ENCODE assay signal across 14 mouse cellular contexts in genomic region chr16:94560618-94561017, GRCm38 (mm10). TPM values are rescaled to one million over a fixed set of nuclear protein-coding genes. Genes with fewer than 3 reads are reported as not detected.
DNase-seq lines count a peak whose midpoint lies in the region; ATAC-seq and TF ChIP-seq lines count a peak whose summit lies in the region.
"Had no signal": no experiment of that assay in that cellular context is flagged by ENCODE, and none has a peak within 500 bp of the region (broad histone marks: within the 10 kb centered on the region; RNA-seq: fewer than 3 reads in every experiment).

No protein-coding gene starts in this region.

- no peak for DNase-seq in liver, adult 2 months (ENCODE audit: extremely low read depth, low read depth, low spot score)
- no peak for DNase-seq in liver
- peak; percentile 40 for DNase-seq in yolk sac, embryonic 10.5 days (ENCODE audit: low spot score)
- no peak for DNase-seq in thymus, postnatal 10 days (ENCODE audit: low spot score in 2 of 2)
- DNase-seq in spleen, postnatal 36 days (ENCODE audit: low spot score in 2 of 2), result no peak
- DNase-seq: cerebellum, adult 8-10 months; right cerebral cortex, postnatal 14 days had no signal

- WGBS in liver, adult 2 months, result 60% methylated on average over 5 of the region's 5 CpGs
- 46% methylated on average over 5 of the region's 5 CpGs for WGBS in heart, embryonic 16.5 days
- 10% methylated on average over 5 of the region's 5 CpGs for WGBS in liver, embryonic 15.5 days (ENCODE audit: insufficient replicate concordance)

- TF ChIP-seq CTCF in liver, adult 2 months (IDR thresholded peaks at IDR 0.05; ENCODE audit: low read depth, low read length), result no peak

- no peak overlapping the region for H3K4me2 ChIP-seq in heart, embryonic 16.5 days (ENCODE audit: low read depth, low read length)
- 0 out of 2 replicates have a peak overlapping the region, but pooled peaks have one; percentile 6 for H3K4me2 ChIP-seq in liver, embryonic 15.5 days
- H3K4me2 ChIP-seq: limb, embryonic 13.5 days; midbrain, embryonic 12.5 days had no signal

- H3K4me3 ChIP-seq in liver, adult 2 months (ENCODE audit: insufficient read depth, low read depth, low read length), result no peak overlapping the region
- H3K4me3 ChIP-seq in heart, embryonic 16.5 days (ENCODE audit: low read length), result no peak overlapping the region
- no peak overlapping the region for H3K4me3 ChIP-seq in liver, embryonic 15.5 days (replicated peaks)
- H3K4me3 ChIP-seq: limb, embryonic 13.5 days; midbrain, embryonic 12.5 days had no signal

- ATAC-seq in heart, embryonic 16.5 days (replicated peaks; ENCODE audit: extremely low read depth, insufficient read depth, low FRiP score), result no peak
- ATAC-seq in liver, embryonic 15.5 days (ENCODE audit: insufficient read depth), result no peak
- ATAC-seq: forebrain, embryonic 14.5 days; Patski had no signal

- no peaks in the 10 kb centered on the region for H3K9me3 ChIP-seq in heart, embryonic 16.5 days (replicated peaks; ENCODE audit: control insufficient read depth, low read length)
- no peaks in the 10 kb centered on the region for H3K9me3 ChIP-seq in liver, embryonic 15.5 days (replicated peaks)
- H3K9me3 ChIP-seq: limb, embryonic 13.5 days; midbrain, embryonic 12.5 days had no signal

- no peak for TF ChIP-seq POLR2A in liver, adult 2 months (IDR thresholded peaks at IDR 0.05; ENCODE audit: extremely low read depth, insufficient read depth, low read length)

- H3K4me1 ChIP-seq in liver, adult 2 months (ENCODE audit: control insufficient read depth, insufficient read depth, low read length), result peaks cover 4% of the 10 kb centered on the region; the same call in 1 of the 2 replicates
- H3K4me1 ChIP-seq in heart, embryonic 16.5 days (ENCODE audit: control insufficient read depth, insufficient read depth, low read length), result peaks cover 18% of the 10 kb centered on the region
- H3K4me1 ChIP-seq in liver, embryonic 15.5 days (replicated peaks), result peaks cover 25% of the 10 kb centered on the region
- H3K4me1 ChIP-seq: midbrain, embryonic 12.5 days had no signal

- no peak overlapping the region for H3K9ac ChIP-seq in liver, adult 2 months (ENCODE audit: low read depth, low read length)
- no peak overlapping the region for H3K9ac ChIP-seq in heart, embryonic 16.5 days (ENCODE audit: low read length)
- no peak overlapping the region for H3K9ac ChIP-seq in liver, embryonic 15.5 days
- H3K9ac ChIP-seq: limb, embryonic 13.5 days; midbrain, embryonic 12.5 days had no signal

- H3K36me3 ChIP-seq in liver, adult 2 months (ENCODE audit: control insufficient read depth, insufficient read depth, low read length), result no peaks in the 10 kb centered on the region
- H3K36me3 ChIP-seq in heart, embryonic 16.5 days (ENCODE audit: control insufficient read depth, insufficient read depth), result no peaks in the 10 kb centered on the region
- H3K36me3 ChIP-seq in liver, embryonic 15.5 days (replicated peaks), result no peaks in the 10 kb centered on the region
- H3K36me3 ChIP-seq: limb, embryonic 13.5 days; midbrain, embryonic 12.5 days had no signal

- no peaks in the 10 kb centered on the region for H3K79me2 ChIP-seq in liver, adult 2 months (ENCODE audit: control insufficient read depth, insufficient read depth, low read length)

- H3K27me3 ChIP-seq in liver, adult 2 months (ENCODE audit: control insufficient read depth, insufficient read depth, low read length), result no peaks in the 10 kb centered on the region
- no peaks in the 10 kb centered on the region for H3K27me3 ChIP-seq in heart, embryonic 16.5 days (ENCODE audit: control insufficient read depth, insufficient read depth, low read length)
- peaks cover 5% of the 10 kb centered on the region for H3K27me3 ChIP-seq in liver, embryonic 15.5 days
- H3K27me3 ChIP-seq: CH12.LX; limb, embryonic 13.5 days; midbrain, embryonic 12.5 days; Patski had no signal

- H3K27ac ChIP-seq in liver, adult 2 months (replicated peaks; ENCODE audit: insufficient read depth, low read depth, low read length), result peak overlapping the region; percentile 56
- peak overlapping the region; percentile 77 for H3K27ac ChIP-seq in heart, embryonic 16.5 days (ENCODE audit: low read length)
- peak overlapping the region; percentile 29; the same call in 1 of the 2 replicates for H3K27ac ChIP-seq in liver, embryonic 15.5 days (replicated peaks)
- H3K27ac ChIP-seq: limb, embryonic 13.5 days; midbrain, embryonic 12.5 days had no signal

RNA-seq across cellular contexts. Expression of gene Dyrk1a, which starts 9.2 kb away (rescaled TPM):
- 12.2 and 12.6 TPM in 2 replicates for total RNA-seq in liver, adult 2 months (2014; rRNA removed)
- polyA plus RNA-seq in liver, adult 2 months (2012; rRNA removed), result 10.9 and 13.6 TPM in 2 replicates
- 7.8 and 8.1 TPM in 2 replicates for polyA plus RNA-seq in heart, embryonic 16.5 days (2015; fragmentation: Nextera tagmentation; extraction: Ambion mirVana)
- 4.3 and 4.4 TPM in 2 replicates for polyA plus RNA-seq in liver, embryonic 15.5 days (2015; fragmentation: Nextera tagmentation; extraction: Ambion mirVana)

RNA-seq across cellular contexts. Expression of gene Vps26c, which starts 34.0 kb away (rescaled TPM):
- total RNA-seq in liver, adult 2 months (2014; rRNA removed), result 33.1 and 33.9 TPM in 2 replicates
- 18.8 and 19.4 TPM in 2 replicates for polyA plus RNA-seq in liver, adult 2 months (2012; rRNA removed)
- 47.9 and 51.7 TPM in 2 replicates for polyA plus RNA-seq in heart, embryonic 16.5 days (2015; fragmentation: Nextera tagmentation; extraction: Ambion mirVana)
- polyA plus RNA-seq in liver, embryonic 15.5 days (2015; fragmentation: Nextera tagmentation; extraction: Ambion mirVana), result 19.2 and 20.6 TPM in 2 replicates
